Mouse (Mus musculus): ENCODE measurements around the gene Ugt1a10. TPM values are rescaled to one million over a fixed set of nuclear protein-coding genes. Genes with fewer than 3 reads are reported as not detected.
"Not testable (repeated sequence)": the region's sequence is repeated elsewhere in the genome, so short reads cannot be mapped to it uniquely, and the experiment has no call there.

Ugt1a10 gene
- polyA plus RNA-seq, 1 experiment: not detected

DNA sequence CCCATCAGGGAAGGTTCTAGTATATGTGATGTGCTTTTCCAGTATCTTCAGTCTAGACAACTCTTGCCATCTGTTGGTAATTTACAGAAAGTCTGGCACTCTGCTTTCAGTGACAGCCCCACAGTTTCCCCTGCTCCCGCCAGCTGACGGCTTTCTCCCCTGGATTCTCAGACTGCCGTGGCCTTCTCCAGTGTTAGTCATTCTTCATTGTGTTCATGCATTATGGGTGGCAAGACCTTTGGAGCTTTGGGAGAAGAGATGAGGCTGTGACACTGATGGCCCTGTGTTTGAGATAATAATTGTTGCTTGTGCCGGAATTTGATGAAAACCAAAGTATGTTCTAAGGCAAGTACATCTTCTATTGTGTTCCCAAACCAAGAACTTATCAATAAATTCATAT, 163.4 kb downstream of the Ugt1a10 start:
- Histone ChIP-seq H3K4me1 (no peaks in the 10 kb centered on the region), H3K9me3 (peaks cover 27% of the 10 kb centered on the region), H3K36me3 (replicated peaks; ENCODE audit: low read length) (no peaks in the 10 kb centered on the region), H3K4me3 (replicated peaks) (no peak overlapping the region), H3K27me3 (replicated peaks) (no peaks in the 10 kb centered on the region)
- TF ChIP-seq FLI1 (IDR thresholded peaks at IDR 0.05; ENCODE audit: low read length) (no peak), GATA1 (IDR thresholded peaks at IDR 0.05; ENCODE audit: borderline replicate concordance, low read length) (no peak)

GRCm38 (mm10) chr1:88219054-88219453, 163.9 kb downstream of the Ugt1a10 start:
- peaks cover 22% of the 10 kb centered on the region for H3K9me3 ChIP-seq
- no peak overlapping the region for H3K4me3 ChIP-seq (replicated peaks)

DNA sequence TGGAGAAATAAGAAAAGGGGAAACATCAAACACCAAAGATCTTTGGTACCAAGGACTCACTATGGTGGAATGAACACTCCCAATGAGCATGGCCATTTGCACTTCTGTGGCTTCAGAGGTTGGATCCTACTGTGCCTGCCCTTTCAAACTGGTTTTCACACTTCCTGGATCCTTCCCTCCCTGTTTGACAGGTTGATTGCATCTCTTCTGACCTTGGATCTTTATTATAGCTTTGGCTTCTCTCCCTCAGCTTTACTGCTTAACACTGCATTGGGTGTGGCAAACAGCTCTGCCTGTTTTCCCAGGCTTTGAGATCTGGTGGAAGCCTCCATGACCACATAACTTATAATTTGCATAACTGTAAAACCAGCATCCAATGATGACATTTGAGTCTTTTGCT, 165.1 kb downstream of the Ugt1a10 start:
- H3K4me3 ChIP-seq (replicated peaks): no peak overlapping the region
- no peaks in the 10 kb centered on the region for H3K27me3 ChIP-seq (replicated peaks)
- H3K36me3 ChIP-seq (replicated peaks; ENCODE audit: low read length): no peaks in the 10 kb centered on the region
- H3K9me3 ChIP-seq: peaks cover 16% of the 10 kb centered on the region
- TF ChIP-seq FLI1 (IDR thresholded peaks at IDR 0.05; ENCODE audit: low read length): no peak
- TF ChIP-seq GATA1 (IDR thresholded peaks at IDR 0.05; ENCODE audit: borderline replicate concordance, low read length): no peak
- H3K4me1 ChIP-seq: no peaks in the 10 kb centered on the region

More at GRCm38 (mm10) chr1:88219054-88219453, 163.9 kb downstream of the Ugt1a10 start:
- Histone ChIP-seq H3K4me1 (no peaks in the 10 kb centered on the region), H3K27me3 (replicated peaks) (no peaks in the 10 kb centered on the region), H3K36me3 (replicated peaks; ENCODE audit: low read length) (no peaks in the 10 kb centered on the region)
- TF ChIP-seq FLI1 (IDR thresholded peaks at IDR 0.05; ENCODE audit: low read length) (no peak), GATA1 (IDR thresholded peaks at IDR 0.05; ENCODE audit: borderline replicate concordance, low read length) (no peak)

DNA sequence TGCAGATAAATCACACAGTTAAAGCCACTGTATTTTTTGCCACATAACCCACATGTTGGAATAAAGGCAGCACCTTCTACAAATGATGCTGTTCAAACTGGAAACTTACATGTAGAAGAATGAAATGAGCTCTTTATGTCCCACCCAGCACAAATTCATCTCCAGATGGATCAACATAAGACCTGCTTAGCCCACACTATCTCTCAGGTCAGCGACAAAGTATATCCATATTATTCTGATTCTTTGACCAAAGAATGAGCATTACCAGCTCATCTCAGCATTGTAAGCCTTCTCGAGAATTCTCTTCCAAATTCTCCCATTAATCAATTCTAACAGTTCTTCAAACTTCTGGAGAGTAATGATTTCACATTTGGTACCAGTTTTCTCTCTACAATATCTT, 167.0 kb downstream of the Ugt1a10 start:
- Histone ChIP-seq H3K36me3 (replicated peaks; ENCODE audit: low read length) (no peaks in the 10 kb centered on the region), H3K9me3 (peaks cover 20% of the 10 kb centered on the region), H3K27me3 (replicated peaks) (no peaks in the 10 kb centered on the region), H3K4me3 (replicated peaks) (no peak overlapping the region), H3K4me1 (no peaks in the 10 kb centered on the region)
- TF ChIP-seq GATA1 (IDR thresholded peaks at IDR 0.05; ENCODE audit: borderline replicate concordance, low read length) (no peak), FLI1 (IDR thresholded peaks at IDR 0.05; ENCODE audit: low read length) (no peak)

- not testable (repeated sequence) for H3K36me3 ChIP-seq (replicated peaks; ENCODE audit: low read length); H3K4me1 ChIP-seq; H3K27me3 ChIP-seq (replicated peaks); H3K4me3 ChIP-seq (replicated peaks)
- peaks cover 20% of the 10 kb centered on the region for H3K9me3 ChIP-seq
These were observed 167.9 kb downstream of the Ugt1a10 start for GRCm38 (mm10) chr1:88223011-88223515.

- no peak for TF ChIP-seq FLI1 (IDR thresholded peaks at IDR 0.05; ENCODE audit: low read length)
- H3K4me1 ChIP-seq: no peaks in the 10 kb centered on the region
- H3K4me3 ChIP-seq (replicated peaks): no peak overlapping the region
- no peaks in the 10 kb centered on the region for H3K36me3 ChIP-seq (replicated peaks; ENCODE audit: low read length)
- H3K27me3 ChIP-seq (replicated peaks): no peaks in the 10 kb centered on the region
- peaks cover 25% of the 10 kb centered on the region for H3K9me3 ChIP-seq
These were observed 168.4 kb downstream of the Ugt1a10 start for GRCm38 (mm10) chr1:88223591-88223990.

DNA sequence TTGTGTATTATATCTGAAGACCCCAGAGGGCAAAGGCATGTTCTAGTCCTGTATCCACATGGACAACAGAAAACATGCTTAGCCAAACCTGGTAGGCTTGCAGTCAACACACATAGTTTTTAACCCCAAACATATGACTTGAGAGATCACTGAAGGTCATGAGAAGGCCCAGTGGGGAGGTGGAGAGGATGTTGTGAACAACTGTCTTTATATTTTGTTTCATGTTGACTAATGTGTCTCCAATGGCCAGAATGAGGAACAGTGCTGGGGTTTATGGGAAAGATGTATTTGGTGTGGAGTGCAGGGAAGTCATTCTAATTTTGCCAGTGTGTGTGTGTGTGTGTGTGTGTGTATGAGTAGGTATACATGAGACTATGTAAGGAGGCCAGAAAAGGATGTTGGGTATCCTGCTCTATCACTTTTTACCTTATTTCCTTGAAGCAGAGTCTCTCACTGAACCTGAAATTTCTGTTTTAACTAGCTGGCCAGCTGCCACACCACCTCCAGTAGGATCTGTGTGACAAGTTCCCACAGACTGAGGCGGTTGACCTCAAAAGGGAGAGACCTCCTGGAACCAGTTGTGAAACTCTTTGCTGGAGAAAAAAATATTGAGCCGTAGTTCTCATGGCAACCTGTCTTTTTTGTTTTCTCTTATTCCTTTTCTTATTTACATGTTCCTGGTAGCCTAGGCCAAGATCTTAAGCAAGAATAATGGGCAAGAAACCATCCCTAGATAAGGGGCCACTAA, 169.0 kb downstream of the Ugt1a10 start:
- Histone ChIP-seq H3K4me1 (no peaks in the 10 kb centered on the region), H3K27me3 (replicated peaks) (no peaks in the 10 kb centered on the region), H3K36me3 (replicated peaks; ENCODE audit: low read length) (no peaks in the 10 kb centered on the region), H3K9me3 (peaks cover 27% of the 10 kb centered on the region), H3K4me3 (replicated peaks) (no peak overlapping the region)
- no peak for TF ChIP-seq GATA1 (IDR thresholded peaks at IDR 0.05; ENCODE audit: borderline replicate concordance, low read length)
- no peak for TF ChIP-seq FLI1 (IDR thresholded peaks at IDR 0.05; ENCODE audit: low read length)

DNA sequence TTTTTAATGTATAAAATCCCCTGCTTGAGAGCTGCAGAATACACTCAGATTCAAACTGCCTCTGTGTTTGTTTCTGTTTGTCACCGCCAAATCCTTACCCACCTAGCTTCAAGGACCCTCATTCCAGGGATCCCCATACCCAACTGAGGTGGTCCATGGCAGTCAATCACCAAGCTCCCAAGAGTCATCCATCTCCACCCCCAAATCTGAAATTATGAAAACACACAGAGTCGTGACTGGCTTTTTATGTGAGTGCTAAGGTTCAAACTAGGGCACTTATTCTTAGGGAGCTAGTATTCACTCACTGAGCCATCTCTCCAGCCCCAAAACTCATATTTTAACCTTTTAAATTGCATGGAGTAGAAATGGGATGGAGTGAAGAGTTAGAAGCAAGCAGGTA, 170.1 kb downstream of the Ugt1a10 start:
- H3K36me3 ChIP-seq (replicated peaks; ENCODE audit: low read length); H3K27me3 ChIP-seq (replicated peaks); H3K4me1 ChIP-seq; H3K4me3 ChIP-seq (replicated peaks): not testable (repeated sequence)
- H3K9me3 ChIP-seq: peaks cover 37% of the 10 kb centered on the region

DNA sequence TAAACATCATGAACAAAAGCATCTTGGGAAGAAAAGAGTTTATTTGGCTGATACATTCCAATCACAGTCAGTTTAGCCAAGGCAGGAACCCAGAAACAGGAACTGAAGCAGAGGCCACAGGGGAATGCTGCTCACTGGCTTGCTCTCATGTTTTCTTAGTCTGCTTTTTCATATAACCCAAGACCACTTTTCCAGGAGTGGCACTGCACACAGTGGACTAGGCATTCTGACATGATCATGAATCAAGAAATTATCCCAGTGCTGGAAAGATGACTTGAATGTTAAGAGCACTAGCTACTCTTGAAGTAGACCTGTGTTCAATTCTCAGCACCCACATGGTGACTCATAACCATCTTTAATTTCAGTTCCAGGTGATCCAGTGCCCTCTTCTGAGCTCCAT, 170.6 kb downstream of the Ugt1a10 start:
- peaks cover 41% of the 10 kb centered on the region for H3K9me3 ChIP-seq
- H3K27me3 ChIP-seq (replicated peaks): no peaks in the 10 kb centered on the region
- no peak for TF ChIP-seq FLI1 (IDR thresholded peaks at IDR 0.05; ENCODE audit: low read length)
- no peak overlapping the region for H3K4me3 ChIP-seq (replicated peaks)
- H3K4me1 ChIP-seq: no peaks in the 10 kb centered on the region
- no peaks in the 10 kb centered on the region for H3K36me3 ChIP-seq (replicated peaks; ENCODE audit: low read length)

DNA sequence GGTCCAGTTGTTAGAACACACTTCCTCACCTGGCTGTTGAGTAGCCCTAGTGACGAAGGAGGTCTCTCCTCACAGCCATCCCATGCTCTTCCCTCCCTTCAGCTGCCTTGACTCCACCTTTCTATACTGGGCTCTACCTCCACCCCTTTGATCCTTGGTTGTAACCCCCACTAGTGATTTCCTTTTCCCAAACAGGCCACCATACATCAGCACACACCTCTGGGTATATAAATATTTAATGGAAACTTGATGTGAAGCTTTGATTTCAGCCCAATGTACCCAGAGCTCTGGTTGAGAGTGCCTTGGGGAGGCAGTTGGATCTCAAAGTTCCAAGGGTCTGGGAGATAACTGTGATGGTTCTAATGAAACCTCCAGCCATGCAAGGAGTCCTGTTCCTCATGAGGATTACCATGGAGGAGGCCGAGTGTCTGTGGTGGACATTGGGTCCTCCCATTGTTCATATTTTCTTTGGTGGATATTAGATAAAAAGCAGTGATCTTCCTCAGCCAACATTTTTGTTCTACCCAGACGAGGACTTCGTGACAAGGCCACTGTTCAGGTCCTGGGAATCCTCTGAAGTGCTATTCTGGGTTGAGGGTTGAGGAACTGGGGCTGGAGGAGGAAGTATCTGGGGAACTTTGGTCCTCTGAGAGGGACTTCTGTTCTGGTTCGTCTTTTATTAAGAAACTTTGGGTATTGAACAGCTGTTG, 171.6 kb downstream of the Ugt1a10 start, which contains the start of gene Mroh2a:
Mroh2a (plus strand) TSS at position 317 of the 710 bp plus-strand sequence.
- Histone ChIP-seq H3K36me3 (replicated peaks; ENCODE audit: low read length) (no peaks in the 10 kb centered on the region), H3K27me3 (replicated peaks) (no peaks in the 10 kb centered on the region), H3K4me1 (no peaks in the 10 kb centered on the region), H3K4me3 (replicated peaks) (no peak within 1 kb of the TSS), H3K9me3 (peaks cover 50% of the 10 kb centered on the region)
- TF ChIP-seq GATA1 (IDR thresholded peaks at IDR 0.05; ENCODE audit: borderline replicate concordance, low read length): no peak

Measured in megakaryocyte, embryonic 14.5 days (primary cell).